Mouse (Mus musculus) heart, embryonic 10.5 days (tissue): Measurements from ENCODE around the gene Dnajb8. TPM values are rescaled to one million over a fixed set of nuclear protein-coding genes. Genes with fewer than 3 reads are reported as not detected.
A peak's percentile ranks its signal among the peaks of the same experiment; 100 is the strongest.

ENCODE experiments used
- DNase-seq: peaks from one replicate; pipeline ENCODE4 v3.0.0-alpha.2; 2017; ENCODE audit warnings: low spot score
- H3K27ac ChIP-seq: fragments of 300-500 bp; sonication (generic); 2 replicates; pipeline ENCODE4 v1.5.1; 2016; ENCODE audit warnings: mild to moderate bottlenecking
- H3K27me3 ChIP-seq: fragments of 300-500 bp; sonication (generic); 2 replicates; pipeline ENCODE4 v1.6.1; 2016; ENCODE audit warnings: mild to moderate bottlenecking; ENCODE audit not compliant: poor library complexity, insufficient read depth, severe bottlenecking
- H3K36me3 ChIP-seq: fragments of 300-500 bp; sonication (generic); 2 replicates; pipeline ENCODE4 v1.6.1; 2016; ENCODE audit warnings: mild to moderate bottlenecking, moderate library complexity
- H3K4me1 ChIP-seq: fragments of 300-500 bp; sonication (generic); 2 replicates; pipeline ENCODE4 v1.6.1; 2016; ENCODE audit warnings: mild to moderate bottlenecking
- H3K4me3 ChIP-seq: fragments of 300-500 bp; sonication (generic); 2 replicates; pipeline ENCODE4 v1.5.1; 2016; ENCODE audit warnings: mild to moderate bottlenecking, moderate library complexity
- H3K9me3 ChIP-seq: fragments of 300-500 bp; sonication (generic); 2 replicates; pipeline ENCODE4 v1.6.1; 2016; ENCODE audit warnings: mild to moderate bottlenecking, moderate library complexity
- WGBS: fragments of 180-500 bp; shearing (Covaris S2); methylation state at CpG from one replicate; pipeline ENCODE4 v1.1.7; 2016; 5-methylcytosine and 5-hydroxymethylcytosine counted together
- polyA plus RNA-seq: library from polyadenylated mRNA; unstranded; fragments of >200 nt; fragmentation: Nextera tagmentation; extraction: Ambion mirVana; gene quantifications from 2 replicates; pipeline ENCODE4 v1.2.1, GENCODE M21; 2016

Gene Dnajb8
- polyA plus RNA-seq, 1 experiment from 2014 or later, result not detected

GRCm38 (mm10) chr6:88201926-88202700 is 20.0 kb upstream of the Dnajb8 start:
- no peaks in the 10 kb centered on the region for H3K9me3 ChIP-seq
- H3K4me1 ChIP-seq, result peaks cover 74% of the 10 kb centered on the region
- H3K27me3 ChIP-seq, result peaks cover 97% of the 10 kb centered on the region
- peak overlapping the region; percentile 36; the same call in 1 of the 2 replicates for H3K4me3 ChIP-seq
- H3K36me3 ChIP-seq, result peaks cover 14% of the 10 kb centered on the region; the same call in 1 of the 2 replicates
- DNase-seq, result no peak
- H3K27ac ChIP-seq, result peak overlapping the region; percentile 65
- WGBS, result 15% methylated on average over 15 of the region's 15 CpGs

- Histone ChIP-seq H3K4me3 (peak overlapping the region; percentile 36), H3K27ac (peak overlapping the region; percentile 78), H3K27me3 (peaks cover 97% of the 10 kb centered on the region), H3K9me3 (no peaks in the 10 kb centered on the region), H3K4me1 (peaks cover 64% of the 10 kb centered on the region), H3K36me3 (peaks cover 14% of the 10 kb centered on the region; the same call in 1 of the 2 replicates)
- no peak for DNase-seq
- WGBS, result 1% methylated on average over 24 of the region's 24 CpGs
Measured at GRCm38 (mm10) chr6:88202921-88203690, 19.0 kb upstream of the Dnajb8 start.

- Histone ChIP-seq H3K4me1 (peaks cover 56% of the 10 kb centered on the region), H3K27me3 (peaks cover 94% of the 10 kb centered on the region), H3K36me3 (peaks cover 14% of the 10 kb centered on the region; the same call in 1 of the 2 replicates), H3K27ac (peak overlapping the region; percentile 78), H3K4me3 (peak overlapping the region; percentile 36), H3K9me3 (no peaks in the 10 kb centered on the region)
- 15% methylated on average over 10 of the region's 10 CpGs for WGBS
- no peak for DNase-seq
Measured at GRCm38 (mm10) chr6:88203791-88204405, 18.2 kb upstream of the Dnajb8 start.

DNA sequence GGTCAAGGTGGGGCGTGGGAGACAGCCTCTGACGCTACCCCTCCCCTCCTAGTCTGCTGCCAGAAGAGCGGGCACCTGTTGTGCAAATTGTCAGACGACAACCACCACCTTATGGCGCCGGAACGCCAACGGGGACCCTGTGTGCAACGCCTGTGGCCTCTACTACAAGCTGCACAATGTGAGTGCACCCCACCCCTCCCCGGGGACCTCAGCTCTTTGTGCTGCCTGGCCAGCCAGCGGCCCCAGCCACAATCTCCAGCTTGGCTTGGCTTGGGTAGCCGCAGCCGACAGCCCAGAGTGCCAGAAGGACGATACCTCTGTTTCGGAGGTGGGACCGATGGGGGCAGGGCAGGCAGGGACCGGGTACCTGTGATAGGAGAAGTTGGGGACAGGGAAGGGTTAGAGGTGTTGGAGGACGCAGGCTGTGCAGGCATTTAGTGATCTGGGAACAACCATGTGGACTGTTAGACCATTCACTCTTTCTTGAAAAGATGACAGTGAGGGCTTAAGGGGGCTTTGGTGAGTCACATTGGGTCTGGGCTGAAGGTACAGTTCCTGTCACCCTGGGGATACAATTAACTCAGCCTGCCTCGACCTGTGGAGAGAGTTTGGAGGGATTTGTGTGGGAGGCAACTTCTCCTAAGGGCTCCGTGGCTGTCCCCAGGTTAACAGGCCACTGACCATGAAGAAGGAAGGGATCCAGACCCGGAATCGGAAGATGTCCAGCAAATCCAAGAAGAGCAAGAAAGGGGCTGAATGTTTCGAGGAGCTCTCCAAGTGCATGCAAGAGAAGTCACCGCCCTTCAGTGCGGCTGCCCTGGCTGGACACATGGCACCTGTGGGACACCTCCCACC is 17.3 kb upstream of the Dnajb8 start:
- Histone ChIP-seq H3K4me1 (peaks cover 47% of the 10 kb centered on the region), H3K27me3 (peaks cover 93% of the 10 kb centered on the region), H3K36me3 (peaks cover 14% of the 10 kb centered on the region; the same call in 1 of the 2 replicates), H3K27ac (peak overlapping the region; percentile 57), H3K9me3 (no peaks in the 10 kb centered on the region), H3K4me3 (peak overlapping the region; percentile 10; the same call in 1 of the 2 replicates)
- WGBS, result 24% methylated on average over 25 of the region's 25 CpGs
- DNase-seq, result no peak

DNA sequence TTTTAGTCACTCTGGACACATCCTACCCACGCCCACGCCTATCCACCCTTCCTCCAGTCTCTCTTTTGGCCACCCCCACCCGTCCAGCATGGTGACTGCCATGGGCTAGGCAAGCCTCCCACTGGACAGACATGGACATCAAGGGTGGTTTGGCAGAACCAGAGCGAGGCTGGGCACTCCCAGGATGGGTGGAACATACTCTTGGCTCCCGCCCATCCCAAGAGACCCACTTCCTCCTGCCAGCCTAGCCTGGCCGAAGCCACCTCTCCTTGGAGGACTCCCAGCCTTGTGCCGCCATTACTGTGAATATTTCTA is 16.7 kb upstream of the Dnajb8 start:
- H3K4me3 ChIP-seq, result no peak overlapping the region; the same call in 1 of the 2 replicates
- 0 out of 2 replicates have a peak overlapping the region, but pooled peaks have one; percentile 57 for H3K27ac ChIP-seq
- H3K27me3 ChIP-seq, result peaks cover 92% of the 10 kb centered on the region
- WGBS, result 52% methylated on average over 7 of the region's 7 CpGs
- no peak for DNase-seq
- peaks cover 13% of the 10 kb centered on the region; the same call in 1 of the 2 replicates for H3K36me3 ChIP-seq
- H3K4me1 ChIP-seq, result peaks cover 43% of the 10 kb centered on the region
- no peaks in the 10 kb centered on the region for H3K9me3 ChIP-seq

DNA sequence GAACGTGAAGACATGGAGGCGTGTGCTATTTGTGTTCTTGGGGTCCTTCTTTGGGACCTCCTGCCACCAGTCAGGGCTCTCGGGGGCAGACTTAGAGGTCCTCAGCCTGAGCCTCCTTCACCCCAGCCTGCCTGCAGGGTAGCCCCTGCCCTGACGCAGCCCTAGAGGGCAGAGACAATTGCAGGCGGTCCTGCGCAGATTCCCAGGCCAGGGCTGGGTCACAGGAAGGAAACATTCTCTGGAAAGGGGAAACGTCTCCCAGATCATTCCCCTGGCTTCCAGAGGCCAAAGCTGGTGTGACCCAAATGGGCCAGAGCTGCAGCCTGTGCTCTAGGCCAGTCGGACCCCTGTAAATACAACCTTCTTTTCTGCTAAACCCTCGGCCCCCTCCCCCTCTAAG is 16.1 kb upstream of the Dnajb8 start:
- 0 out of 2 replicates have a peak overlapping the region, but pooled peaks have one; percentile 32 for H3K27ac ChIP-seq
- no peak overlapping the region for H3K4me3 ChIP-seq
- 25% methylated on average over 9 of the region's 9 CpGs for WGBS
- peaks cover 86% of the 10 kb centered on the region for H3K27me3 ChIP-seq
- H3K4me1 ChIP-seq, result peaks cover 39% of the 10 kb centered on the region
- no peaks in the 10 kb centered on the region for H3K9me3 ChIP-seq
- peaks cover 9% of the 10 kb centered on the region; the same call in 1 of the 2 replicates for H3K36me3 ChIP-seq
- no peak for DNase-seq

DNA sequence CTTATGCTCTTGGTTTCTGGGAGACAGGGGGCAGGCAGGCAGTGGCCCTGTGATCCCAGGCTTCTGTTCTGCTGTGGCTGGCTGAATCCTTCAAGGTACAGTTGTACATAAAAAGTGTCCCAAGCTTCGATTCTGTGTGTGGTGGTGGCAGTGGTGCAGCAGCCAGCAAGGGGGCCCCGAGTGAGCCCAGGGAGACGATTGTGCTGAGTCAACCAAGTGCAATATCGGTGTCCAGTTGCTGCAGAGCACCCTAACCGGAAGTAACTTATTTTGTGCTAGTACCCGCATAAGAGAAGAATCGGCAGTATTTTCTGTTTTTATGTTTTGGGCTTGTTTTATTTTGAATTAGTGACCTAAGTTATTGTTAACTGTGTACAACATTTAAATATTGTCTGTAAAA is 15.5 kb upstream of the Dnajb8 start:
- no peak for DNase-seq
- 54% methylated on average over 7 of the region's 7 CpGs for WGBS
- Histone ChIP-seq H3K4me3 (no peak overlapping the region), H3K27me3 (peaks cover 80% of the 10 kb centered on the region), H3K4me1 (peaks cover 39% of the 10 kb centered on the region), H3K27ac (no peak overlapping the region; the same call in 1 of the 2 replicates), H3K36me3 (peaks cover 9% of the 10 kb centered on the region; the same call in 1 of the 2 replicates), H3K9me3 (no peaks in the 10 kb centered on the region)

GRCm38 (mm10) chr6:88207403-88208033 is 14.6 kb upstream of the Dnajb8 start:
- Histone ChIP-seq H3K36me3 (peaks cover 9% of the 10 kb centered on the region; the same call in 1 of the 2 replicates), H3K4me3 (no peak overlapping the region), H3K4me1 (peaks cover 34% of the 10 kb centered on the region), H3K27ac (no peak overlapping the region), H3K9me3 (no peaks in the 10 kb centered on the region), H3K27me3 (peaks cover 70% of the 10 kb centered on the region)
- 82% methylated on average over 10 of the region's 10 CpGs for WGBS
- no peak for DNase-seq

DNA sequence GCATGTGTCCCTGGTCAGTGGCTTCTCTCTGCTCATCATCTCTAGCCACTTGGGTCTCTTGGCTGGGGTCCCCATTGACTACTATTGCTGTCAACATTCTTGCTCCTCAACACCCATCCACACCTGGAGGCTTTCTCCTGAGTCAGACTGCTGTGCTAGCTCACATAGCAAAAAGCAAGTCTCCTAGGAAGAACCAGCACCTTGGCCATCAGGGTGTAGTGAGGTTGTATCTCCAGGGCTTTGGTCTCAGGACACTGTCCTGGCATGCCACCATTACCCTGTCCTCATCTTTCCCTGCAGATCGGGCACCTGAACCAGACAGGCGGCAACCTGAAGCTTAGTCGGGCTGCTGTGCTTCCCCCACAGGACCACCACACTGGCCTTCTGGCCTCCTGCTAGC is 13.7 kb upstream of the Dnajb8 start:
- H3K4me1 ChIP-seq, result peaks cover 31% of the 10 kb centered on the region
- DNase-seq, result no peak
- H3K27ac ChIP-seq, result no peak overlapping the region
- H3K36me3 ChIP-seq, result peaks cover 9% of the 10 kb centered on the region; the same call in 1 of the 2 replicates
- peaks cover 66% of the 10 kb centered on the region for H3K27me3 ChIP-seq
- WGBS, result 86% methylated on average over 3 of the region's 3 CpGs
- no peaks in the 10 kb centered on the region for H3K9me3 ChIP-seq
- no peak overlapping the region for H3K4me3 ChIP-seq

GRCm38 (mm10) chr6:88209453-88209852 is 12.6 kb upstream of the Dnajb8 start:
- WGBS, result 78% methylated on average over 5 of the region's 5 CpGs
- Histone ChIP-seq H3K9me3 (no peaks in the 10 kb centered on the region), H3K27me3 (peaks cover 55% of the 10 kb centered on the region), H3K4me3 (no peak overlapping the region), H3K36me3 (peaks cover 7% of the 10 kb centered on the region; the same call in 1 of the 2 replicates), H3K4me1 (peaks cover 19% of the 10 kb centered on the region), H3K27ac (no peak overlapping the region)
- DNase-seq, result no peak

- peaks cover 3% of the 10 kb centered on the region; the same call in 1 of the 2 replicates for H3K36me3 ChIP-seq
- peaks cover 12% of the 10 kb centered on the region for H3K4me1 ChIP-seq
- no peak overlapping the region for H3K4me3 ChIP-seq
- 65% methylated on average over 3 of the region's 3 CpGs for WGBS
- H3K9me3 ChIP-seq, result no peaks in the 10 kb centered on the region
- no peak overlapping the region for H3K27ac ChIP-seq
- H3K27me3 ChIP-seq, result peaks cover 51% of the 10 kb centered on the region
- DNase-seq, result no peak
Measured at GRCm38 (mm10) chr6:88210182-88210581, 11.9 kb upstream of the Dnajb8 start.
